Mouse (Mus musculus) ES-Bruce4 (cell line): ENCODE data around the gene Cst6.

ENCODE experiments used
- EP300 ChIP-seq: IDR thresholded peaks from 2 replicates; pipeline ENCODE4 v1.6.1; 2011; ENCODE audit warnings: low read depth, low read length; ENCODE audit not compliant: insufficient read depth
- POLR2A ChIP-seq: IDR thresholded peaks from one replicate; pipeline ENCODE4 v1.8.1; 2011; ENCODE audit warnings: low read length; ENCODE audit not compliant: insufficient read depth

GRCm38 (mm10) chr19:5334741-5335140 lies 14.6 kb downstream of the Cst6 start:
- TF ChIP-seq POLR2A: no peak
- no peak for TF ChIP-seq EP300
